Mouse (Mus musculus) liver, embryonic 14.5 days (tissue): ENCODE data around the gene St3gal6.

ENCODE experiments used
- CTCF ChIP-seq: IDR thresholded peaks from 2 replicates; pipeline ENCODE4 v1.5.1; 2016; ENCODE audit warnings: antibody characterized with exemption, low read depth, control low read depth
- EP300 ChIP-seq: IDR thresholded peaks from 2 replicates; pipeline ENCODE4 v1.6.1; 2016; ENCODE audit warnings: antibody characterized with exemption, low read depth

- TF ChIP-seq CTCF (no peak), EP300 (no peak)
Observed at GRCm38 (mm10) chr16:58474875-58475274, 49.2 kb downstream of the St3gal6 start.
